Mouse (Mus musculus): ENCODE results near the gene Acadsb.

Acadsb gene

GRCm38 (mm10) chr7:131465735-131466134 lies 55.3 kb downstream of the Acadsb start:
- DNase-seq (ENCODE audit: low spot score) = no peak

DNA sequence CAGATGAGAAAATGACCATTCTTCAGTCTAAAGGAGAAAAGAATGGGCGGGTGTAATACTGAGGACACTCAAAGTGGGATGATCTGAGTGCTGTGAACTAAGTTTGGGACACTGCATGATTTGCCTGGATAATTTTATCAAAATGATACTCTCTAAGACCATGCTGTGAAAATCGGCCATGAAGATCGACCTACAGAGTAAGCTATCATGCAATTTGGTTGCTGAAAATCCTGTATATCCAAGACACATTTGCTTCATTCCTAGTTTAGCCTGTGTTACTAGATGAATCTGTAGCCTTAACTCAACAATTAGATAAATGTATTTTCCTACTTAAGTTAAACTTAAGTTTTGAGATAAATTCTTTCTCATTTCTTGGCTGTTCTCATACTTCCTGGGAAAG lies 56.9 kb downstream of the Acadsb start:
- no peak for DNase-seq (ENCODE audit: low spot score)

DNA sequence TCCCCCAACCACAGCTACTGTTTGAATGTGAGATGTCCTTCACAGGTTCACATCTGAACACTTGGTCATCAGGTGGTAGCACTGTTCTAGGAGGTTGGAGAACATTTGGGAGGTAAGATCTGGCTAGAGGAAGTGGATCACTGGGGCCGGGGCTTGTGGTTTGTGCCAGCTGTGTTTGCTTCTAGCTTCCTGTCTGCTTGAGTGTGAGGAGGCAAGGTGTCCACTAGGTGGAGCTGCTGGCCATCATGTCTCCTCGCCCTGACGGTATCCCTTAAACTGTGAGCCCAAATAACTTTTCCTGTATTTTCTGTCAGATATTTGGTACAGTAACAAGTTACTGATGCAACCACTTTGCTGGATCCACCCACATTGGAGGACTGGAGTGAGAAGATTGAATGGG lies 59.1 kb downstream of the Acadsb start:
- no peak for DNase-seq (ENCODE audit: low spot score)

DNA sequence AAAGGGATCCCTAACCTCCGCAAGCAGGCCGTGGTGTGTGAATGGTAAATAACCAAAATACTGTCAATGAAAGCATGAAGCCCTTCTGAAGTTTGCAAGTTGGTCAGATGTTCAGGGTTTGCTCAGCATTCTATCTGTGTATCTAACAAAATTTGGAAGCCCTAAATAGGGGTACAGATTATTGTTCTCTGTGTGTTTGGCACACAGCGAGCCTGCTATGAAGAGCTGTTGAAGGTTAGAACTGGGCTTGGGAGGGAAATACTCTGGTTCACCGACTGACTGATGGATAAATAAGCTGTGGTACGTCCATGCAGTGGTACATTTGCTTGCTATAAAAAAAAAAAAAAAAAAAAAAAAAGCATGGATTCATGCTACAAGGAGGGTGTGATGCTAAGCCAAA lies 61.1 kb downstream of the Acadsb start:
- no peak for DNase-seq (ENCODE audit: low spot score)

GRCm38 (mm10) chr7:131477140-131477539 lies 66.7 kb downstream of the Acadsb start:
- DNase-seq (ENCODE audit: low spot score) = no peak

DNA sequence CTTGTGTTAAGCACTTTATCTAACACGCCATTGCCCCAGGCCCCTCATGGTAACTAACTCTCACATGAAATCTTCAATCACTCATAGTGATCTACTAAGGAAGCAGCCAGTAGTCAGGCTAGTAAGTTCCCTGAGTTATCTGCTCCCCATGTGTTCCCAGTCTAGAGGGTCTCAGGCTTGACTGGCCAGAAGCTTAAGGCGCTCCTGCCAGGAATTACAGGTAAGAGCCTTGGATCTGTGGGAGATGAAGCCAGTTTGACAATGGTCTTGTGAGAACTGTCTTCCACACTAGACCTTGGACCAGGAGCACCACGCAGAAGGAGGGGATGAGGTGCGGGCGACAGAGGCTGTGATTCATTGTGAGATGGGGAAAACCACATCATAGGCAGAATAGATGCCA lies 68.0 kb downstream of the Acadsb start:
- DNase-seq (ENCODE audit: low spot score) = no peak

Measured in layer of hippocampus, adult 9-10 months (tissue).